Mouse (Mus musculus) embryo, embryonic 11.5 days (tissue): ENCODE measurements at regions not wholly inside any gene's neighbourhood (a gene's known extent, or its start where the extent isn't known, plus 50 kb on each side); places are given as distances from the start of the nearest gene placed in this dataset.

Source experiments
- DNase-seq: peaks from one replicate; pipeline ENCODE4 v3.0.0-alpha.2; 2012; ENCODE audit warnings: low read depth, low spot score

DNA sequence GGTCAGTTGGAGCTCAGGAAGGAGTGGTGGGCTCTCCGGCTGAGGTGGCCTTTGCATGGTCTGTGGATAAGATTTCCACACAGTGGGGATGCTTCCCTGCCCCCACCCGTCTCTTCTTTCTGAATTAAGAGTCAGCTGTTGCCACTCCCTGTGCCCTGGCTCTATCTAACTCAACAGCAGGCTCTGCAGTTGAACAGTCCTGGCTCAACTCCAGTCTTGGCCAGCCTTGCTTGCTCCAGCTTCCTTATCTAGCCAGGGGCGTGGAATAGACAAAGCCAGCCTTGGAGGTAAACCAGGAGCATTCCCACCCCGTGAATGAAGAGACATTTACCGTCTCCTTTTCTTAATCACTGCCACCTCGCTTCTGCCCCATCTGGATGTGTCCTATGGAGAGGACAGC lies 89.7 kb downstream of the Mn1 start:
- DNase-seq, result no peak

DNA sequence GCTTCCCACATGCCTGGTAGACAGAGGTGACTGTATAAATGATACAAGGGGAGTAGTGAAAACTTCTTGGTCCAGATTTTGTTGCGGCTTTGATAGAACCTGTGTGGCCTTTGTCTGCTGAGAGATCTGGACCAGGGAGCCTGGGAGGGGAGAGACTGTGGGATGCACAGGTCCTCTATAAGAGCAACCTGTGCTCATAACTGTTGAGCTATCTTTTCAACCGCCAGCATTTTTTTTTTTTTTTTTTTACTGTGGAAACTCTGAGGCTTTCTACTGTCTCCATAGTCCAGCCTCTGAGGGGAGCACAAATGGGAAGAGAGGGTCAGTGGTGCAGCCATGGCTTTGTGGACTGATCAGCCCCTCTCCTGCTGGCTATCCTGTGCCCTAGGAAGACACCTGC lies 90.2 kb downstream of the Mn1 start:
- no peak for DNase-seq

DNA sequence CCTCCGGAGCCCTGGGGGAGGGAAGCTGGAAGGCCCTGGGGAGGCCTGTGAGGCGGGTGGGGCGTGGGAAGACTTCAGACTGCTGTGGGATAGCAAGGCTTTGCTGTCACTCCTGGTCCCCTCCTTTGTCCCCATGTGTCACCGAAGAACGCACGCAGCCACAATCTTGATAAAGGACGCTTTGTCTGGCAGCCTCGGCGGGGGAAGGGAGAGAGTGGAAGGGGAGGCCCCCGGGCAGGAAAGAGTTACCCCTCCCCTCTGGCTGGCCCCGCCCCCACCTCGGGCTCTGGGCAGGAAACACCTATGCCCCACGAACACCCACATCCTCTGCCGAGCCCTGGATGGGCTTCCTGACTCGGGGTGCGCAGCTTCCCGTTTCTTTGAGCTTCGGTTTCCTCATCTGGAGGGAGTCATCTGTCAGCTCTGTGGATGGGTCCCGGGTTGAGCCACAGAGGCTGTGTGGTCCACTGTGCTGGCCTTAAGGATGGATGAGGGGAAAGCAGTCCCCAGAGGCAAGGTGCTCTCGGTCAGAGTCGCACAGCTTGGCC lies 91.9 kb downstream of the Mn1 start:
- no peak for DNase-seq

DNA sequence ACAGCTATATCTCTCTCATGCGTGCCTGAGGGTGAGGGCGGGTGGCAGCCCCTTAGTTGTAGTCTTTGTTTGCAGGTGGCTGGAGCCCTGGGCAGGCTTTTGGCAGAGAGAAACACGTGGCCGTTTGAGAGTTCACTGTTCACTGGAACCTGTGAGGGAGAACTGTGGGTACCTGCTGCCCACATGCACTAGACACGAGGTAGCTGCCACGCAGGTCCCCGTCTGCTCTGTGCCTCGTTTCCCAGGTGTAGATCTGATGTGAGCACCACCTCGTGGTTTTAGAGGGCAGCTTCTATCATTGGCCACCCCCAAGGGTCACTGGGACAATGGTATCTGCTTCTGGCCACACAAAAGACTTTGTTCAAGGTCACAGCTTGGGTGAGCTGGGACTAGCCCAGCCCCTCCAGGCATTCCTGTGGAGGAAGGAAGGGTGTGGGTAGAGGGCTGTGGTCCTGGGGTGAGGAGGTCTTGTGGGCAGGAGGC lies 92.5 kb downstream of the Mn1 start:
- DNase-seq, result no peak

DNA sequence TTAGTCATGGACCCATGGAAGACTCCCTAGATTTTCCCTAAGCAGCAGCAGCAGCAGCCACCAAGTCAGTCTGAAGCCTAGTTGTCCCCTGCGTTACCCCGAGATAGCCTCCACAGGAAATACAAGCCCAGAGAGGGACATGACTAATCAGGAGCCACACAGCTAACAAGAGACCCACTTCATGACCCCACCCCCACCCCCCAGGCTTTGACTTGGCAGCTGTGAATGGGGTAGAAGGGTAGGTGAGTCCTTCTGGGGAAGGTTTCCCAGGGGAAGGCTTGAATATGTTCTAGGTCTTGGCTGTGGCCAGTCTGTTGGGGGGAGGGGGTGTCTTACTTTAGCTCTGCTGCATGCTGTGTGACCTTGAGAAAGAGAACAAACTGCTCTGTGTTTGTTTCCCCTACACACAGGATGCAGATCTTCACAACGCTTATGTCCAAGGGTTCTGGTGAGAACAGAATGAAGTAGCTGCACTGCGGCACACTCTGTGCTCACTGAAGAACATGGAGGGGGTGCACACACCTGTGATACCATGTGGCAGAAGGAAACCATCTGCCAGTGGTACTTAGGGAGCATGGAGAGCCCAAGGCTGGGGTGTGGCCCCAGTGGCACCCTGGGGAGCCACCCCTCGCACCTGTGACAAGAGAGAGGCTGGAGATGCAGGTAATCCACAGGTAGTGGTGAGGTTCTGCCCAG lies 93.2 kb downstream of the Mn1 start:
- no peak for DNase-seq

DNA sequence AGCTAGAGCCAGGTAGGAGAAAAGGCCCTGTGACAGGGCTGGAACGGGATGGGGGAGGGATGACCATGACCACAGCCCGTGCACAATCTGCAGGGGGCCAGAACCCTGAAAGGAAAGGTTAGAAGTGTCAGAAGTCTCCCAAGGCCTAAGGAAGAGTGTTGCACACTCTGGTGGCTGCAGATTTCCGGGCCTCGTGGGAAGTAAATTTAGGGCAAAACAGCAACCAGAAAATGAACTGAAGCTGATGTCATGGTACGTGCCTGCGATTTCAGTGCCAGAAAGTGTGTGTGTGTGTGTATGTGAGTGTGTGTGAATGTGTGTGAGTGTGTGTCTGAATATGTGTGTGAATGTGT lies 93.7 kb downstream of the Mn1 start:
- no peak for DNase-seq

DNA sequence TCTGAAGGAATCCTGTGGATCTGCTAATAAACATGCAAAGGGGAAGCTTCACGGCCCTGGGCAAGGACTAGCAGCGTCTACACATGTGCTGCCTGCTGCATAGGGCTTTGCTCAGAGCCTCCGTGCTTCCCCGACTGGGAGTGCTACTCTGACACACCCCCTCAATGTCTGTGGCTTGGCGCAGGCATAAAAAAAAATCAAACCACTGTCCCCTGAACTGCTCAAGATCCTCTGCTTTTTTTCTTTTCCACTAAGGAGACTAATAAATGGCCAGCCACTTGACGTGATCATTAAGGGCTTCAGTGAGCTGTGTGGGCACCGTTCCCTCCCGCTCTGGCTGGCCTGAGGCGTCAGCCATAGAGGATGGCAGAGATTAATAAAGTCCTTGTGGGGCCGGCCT lies 94.8 kb downstream of the Mn1 start:
- DNase-seq, result no peak

DNA sequence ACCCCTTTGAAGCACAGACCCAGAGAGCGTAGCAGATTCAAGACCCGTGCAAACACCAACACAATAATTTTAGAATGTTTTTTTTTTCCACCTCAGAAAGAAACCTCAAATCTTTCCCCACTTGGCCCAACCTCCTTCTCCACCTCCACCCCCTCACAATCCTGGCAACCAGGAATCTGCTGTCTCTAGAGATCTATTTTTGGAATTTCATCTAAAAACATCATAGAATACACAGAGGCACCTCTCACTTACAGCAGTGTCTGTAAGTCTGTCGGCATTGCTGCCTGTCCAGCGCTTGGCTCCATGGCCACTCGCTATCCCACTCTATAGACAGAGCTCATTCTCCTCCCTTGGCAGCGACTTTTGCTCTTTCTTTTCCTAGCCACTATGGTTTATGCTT lies 96.8 kb downstream of the Mn1 start:
- no peak for DNase-seq

DNA sequence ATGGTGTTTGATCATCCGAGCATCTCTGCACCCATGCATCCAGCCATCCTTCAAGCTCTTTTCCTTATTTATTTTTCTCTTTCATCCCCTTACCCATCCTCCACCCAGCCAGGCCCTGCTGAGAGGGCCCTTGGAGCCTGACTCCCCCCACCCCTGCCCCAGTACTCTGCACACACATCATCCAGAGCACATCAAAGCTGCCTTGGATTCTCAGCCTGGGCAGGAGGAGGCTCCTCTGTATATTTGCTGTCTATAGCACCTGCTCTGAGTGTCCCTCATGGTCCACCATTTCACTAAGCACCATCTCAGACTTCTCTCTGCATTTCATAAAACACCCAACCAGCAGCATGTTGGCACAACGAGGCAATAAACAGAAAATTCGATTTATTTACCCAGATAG lies 101.9 kb downstream of the Mn1 start:
- no peak for DNase-seq

DNA sequence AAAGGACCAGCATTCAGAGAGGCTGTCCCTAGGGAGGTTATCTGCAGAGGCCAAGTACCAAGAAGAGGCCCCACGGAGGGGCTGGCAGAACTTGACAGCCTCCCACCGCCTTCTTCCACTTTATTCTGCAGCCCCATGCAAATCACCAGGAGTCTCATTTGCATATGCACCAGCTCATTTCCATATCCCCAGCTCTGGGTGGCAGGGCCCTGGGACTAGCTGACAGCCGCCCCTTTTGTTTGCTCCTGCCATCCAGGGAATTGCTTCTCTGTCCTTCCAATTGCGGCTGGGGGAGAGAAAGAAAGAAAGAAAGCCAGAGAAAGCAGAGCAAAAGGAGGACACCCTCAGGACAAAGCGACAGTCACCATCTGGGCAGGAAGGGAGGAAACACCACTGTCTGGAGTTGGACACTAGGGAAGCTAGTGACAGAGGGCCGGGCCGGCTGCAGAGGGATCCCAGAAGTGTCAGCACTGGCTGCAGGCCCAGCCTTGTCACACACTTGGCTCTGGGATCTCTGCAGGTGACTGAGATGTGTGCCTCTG lies 102.4 kb downstream of the Mn1 start:
- no peak for DNase-seq

DNA sequence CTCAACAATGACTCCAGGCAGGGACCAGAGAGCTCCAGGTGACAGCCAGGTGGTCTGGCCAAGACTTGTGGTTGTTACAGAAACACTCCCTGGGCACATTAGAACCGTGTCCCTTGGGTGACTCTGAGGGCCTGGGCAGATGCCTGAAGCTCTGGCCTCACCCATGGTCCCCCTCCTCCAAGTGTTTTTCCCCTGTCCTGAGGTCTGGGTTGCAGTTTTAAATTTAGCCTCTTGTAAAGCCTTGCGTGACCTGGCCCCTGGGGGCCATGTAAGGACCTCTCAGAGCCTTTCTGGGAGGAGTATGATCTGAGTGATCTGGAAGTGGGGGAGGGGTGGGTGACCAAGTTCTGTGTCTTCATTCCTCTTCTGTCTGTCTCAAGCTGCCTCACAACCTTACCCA lies 104.7 kb downstream of the Mn1 start:
- DNase-seq, result no peak

DNA sequence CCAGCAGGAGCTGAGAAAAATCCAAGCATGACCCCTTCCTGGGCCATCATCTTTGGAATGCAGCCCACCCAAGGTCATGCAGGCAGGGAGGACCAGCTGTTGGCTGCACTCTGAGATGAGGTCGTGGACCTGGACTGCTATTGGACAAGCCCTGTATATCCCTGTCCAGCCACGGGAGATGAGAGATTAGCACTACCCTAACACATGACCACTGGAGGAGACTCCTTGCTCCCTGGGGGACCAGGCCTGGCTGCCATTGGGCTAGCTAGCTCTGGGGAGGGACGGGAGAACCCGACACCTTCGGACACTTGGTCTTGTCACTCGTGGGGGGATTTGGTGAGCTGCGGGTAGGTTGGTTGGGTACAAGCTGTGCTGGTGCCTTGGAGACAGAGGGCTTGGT lies 105.4 kb downstream of the Mn1 start:
- DNase-seq, result no peak

DNA sequence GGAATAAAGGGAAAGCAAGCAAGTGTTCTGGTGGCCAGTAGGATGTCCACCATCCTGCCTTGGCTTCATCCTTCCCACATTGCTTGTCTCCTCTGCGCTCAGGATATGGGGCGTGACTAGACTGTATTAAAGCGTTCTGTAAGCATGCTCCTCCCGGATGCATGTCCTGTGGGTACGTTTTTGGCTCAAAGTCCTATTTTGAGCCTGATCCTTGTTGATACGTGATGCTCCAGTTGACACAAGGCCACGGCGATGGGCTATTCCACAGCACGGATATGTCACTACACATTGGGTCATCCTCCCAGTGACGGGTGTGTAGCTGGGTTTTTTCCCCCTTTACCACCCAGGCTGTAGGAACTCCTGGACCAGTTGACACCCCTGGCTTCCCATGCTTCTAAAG lies 110.6 kb downstream of the Mn1 start:
- no peak for DNase-seq

DNA sequence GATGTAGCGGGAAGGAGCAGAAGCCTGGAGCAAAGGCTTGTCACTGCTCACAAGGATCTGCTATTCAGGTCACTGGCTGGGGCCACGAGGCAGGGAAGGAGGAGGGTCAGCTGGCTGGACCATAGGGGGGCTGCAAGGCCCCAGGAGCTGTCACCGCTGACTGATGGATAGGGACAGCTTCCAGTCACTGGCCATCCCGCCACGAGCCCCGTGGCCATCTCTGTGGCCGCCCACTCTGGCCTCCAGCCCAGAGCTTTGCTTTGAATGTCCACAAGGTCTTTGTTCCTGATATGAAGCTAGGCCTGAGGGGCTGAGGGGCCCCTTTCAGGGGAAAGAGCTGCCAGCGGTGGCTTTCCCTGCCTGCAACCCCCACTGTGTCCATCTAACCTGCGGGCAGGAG lies 111.9 kb downstream of the Mn1 start:
- DNase-seq, result no peak

DNA sequence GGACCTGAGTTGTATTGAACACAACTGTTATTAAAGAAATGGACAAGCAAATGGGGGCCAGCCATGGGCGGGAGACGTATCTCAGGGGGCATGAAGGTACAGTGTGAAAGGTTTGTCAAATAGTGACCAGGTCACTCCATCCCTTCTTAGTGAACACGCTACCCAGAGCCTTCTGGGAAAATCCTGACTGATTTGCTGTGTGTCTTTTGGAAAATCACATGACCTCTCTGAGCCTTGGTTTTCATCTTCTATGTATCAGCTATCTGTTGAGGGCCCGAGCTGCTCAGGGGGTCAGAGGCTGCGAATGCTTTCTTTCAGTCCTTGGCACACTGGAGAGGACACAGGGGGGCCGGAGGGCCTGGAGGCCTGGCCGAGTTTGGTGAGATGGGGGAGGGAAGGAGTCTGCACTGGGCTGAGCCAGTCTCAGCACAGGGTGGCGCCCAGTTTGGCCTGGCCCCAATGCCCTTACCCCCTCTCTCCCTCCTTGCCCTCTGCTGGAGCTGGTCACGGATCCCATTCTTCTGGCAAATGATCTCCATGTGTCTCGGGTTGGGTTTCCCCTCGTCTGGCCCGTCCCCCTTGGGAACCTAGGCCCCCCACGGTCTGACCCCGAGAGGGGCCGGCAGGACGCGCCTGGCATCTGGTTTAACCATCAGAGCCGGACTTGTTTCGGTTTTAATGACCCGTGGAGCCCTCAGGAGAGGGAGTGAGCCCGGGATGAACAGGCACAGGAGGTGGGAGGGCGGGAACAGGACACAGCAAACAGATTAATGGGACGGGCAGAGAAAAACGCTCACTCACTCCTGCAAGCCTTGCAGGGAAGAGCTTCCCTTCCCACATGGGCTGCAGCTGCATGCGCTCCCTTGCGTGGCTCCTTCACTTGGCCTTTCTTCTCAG lies 113.7 kb downstream of the Mn1 start:
- DNase-seq, result peak; percentile 77

DNA sequence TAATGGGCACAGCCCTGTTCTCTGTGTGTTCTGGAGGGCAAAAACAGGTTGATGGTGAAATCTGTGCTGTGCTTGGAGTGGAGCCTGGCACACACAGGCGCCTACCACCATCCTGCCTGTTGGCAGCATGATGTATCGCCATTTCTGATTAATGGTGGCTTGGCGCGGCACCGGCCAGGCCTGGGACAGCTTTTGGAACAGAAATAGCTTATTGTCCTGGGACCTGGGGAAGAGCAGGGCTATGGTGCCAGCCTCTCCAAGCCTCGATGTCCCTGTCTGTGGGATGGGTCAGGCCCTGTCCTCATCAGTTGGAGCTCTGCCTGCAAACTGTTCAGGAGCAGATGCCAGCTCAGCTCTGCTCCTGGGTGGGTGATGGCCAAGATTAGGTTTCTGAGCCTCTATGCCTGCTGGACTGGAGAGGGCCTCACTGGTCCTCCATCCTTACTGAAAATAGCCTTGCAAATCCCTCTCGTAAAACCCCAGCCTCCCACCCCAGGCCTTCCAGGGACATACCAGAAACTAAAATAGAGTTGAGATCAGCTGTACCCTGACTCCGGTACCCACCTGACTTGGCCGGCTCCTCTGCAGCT lies 115.4 kb downstream of the Mn1 start:
- no peak for DNase-seq

DNA sequence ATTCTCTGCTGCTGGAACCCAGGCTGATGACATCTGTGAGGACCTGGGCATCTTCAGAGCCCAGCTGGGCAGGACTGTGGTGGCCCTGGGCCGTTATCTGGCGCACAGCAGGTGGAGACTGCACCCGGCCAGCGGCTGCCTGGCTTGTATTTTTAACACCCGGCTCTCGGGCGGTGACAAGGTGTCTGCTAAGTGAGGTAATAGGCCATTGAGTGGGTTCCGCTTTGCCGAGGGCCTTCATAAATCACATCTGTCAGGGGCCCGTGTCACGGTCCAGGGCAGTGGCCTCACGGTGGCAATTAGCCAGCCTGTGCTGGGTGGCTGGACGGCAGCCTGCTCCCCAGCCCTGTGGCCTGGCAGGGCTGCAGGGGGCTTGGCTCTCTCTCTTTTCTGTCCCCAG lies 118.8 kb downstream of the Mn1 start:
- no peak for DNase-seq

DNA sequence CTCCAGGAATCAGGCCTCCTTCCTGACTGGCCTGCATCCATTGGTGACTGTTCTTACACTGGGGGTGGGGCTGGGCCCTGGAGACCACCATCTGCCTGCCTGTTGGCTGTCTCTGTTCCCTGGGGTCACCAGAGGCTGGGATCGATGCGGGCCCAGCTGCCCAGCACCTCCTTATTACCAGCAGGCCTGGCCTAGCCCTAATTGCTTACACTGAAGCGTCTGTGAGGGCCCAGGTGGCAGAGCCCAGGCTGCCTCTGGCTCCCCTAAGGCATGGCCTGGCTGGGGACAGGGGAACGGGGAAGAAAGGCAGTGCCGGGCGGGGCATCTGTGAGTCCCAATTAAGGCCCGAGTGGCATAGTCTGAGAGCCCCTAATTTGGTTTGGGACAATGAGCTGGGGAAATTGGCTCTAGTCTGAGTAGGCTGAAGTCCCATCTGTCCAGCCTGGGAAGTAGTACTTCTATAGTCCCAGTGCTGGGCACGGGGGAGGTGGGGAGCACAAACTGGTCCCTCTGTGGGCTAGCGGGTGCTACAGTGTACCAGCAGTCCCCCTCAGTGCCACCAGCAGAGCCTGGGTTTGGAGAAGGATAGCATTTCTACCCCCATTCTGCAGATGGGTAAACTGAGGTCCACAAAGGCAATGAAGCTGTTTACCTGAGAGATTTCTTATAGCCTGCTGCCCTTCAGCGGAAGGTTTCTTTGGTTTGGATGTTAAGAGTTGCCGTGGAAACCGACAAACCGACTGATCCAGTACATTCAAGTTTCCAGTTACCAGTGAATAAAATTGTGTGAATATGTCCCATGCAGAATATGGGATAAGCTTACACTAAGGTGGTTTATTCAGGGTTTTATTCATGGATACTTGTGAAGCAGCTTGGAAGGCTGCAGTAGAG lies 121.6 kb downstream of the Mn1 start:
- no peak for DNase-seq

DNA sequence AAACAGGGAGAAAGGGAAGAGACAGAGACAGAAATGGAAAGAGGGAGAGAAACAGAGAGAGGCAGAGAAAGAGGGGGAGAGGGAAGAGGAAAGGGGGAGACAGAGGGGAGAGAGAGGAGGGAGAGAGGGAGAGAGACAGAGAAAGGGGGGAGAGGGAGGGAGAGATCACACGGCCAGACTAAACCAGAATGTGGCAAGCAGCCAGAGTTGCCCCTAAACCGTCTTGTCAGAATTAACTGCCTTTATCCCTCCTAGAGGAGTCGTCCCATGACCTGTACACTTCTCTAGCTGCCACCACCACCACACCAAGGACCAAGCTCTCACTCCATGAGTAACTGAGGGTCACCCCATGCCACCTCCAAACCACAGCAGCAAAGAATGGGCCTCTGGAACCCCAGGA lies 123.3 kb downstream of the Mn1 start:
- DNase-seq, result no peak

DNA sequence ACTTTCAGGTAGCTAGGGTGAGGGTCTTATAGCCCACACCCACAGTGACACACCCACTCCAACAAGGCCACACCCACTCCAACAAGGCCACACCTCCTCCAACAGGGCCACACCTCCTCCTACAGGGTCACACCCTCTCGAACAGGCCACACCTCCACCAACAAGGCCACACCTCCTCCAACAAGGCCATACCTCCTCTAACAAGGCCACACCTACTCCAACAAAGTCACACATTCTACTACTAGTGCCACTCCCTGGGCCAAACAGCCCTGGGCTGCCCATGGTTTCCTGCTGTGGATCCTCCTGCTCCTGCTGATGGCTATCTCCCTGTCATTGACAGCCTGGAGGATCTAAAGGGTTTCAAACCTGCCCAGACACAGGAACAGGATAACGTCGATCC lies 124.9 kb downstream of the Mn1 start:
- no peak for DNase-seq
